Mouse (Mus musculus): Measurements from ENCODE around the gene Ncoa5.

Gene Ncoa5

DNA sequence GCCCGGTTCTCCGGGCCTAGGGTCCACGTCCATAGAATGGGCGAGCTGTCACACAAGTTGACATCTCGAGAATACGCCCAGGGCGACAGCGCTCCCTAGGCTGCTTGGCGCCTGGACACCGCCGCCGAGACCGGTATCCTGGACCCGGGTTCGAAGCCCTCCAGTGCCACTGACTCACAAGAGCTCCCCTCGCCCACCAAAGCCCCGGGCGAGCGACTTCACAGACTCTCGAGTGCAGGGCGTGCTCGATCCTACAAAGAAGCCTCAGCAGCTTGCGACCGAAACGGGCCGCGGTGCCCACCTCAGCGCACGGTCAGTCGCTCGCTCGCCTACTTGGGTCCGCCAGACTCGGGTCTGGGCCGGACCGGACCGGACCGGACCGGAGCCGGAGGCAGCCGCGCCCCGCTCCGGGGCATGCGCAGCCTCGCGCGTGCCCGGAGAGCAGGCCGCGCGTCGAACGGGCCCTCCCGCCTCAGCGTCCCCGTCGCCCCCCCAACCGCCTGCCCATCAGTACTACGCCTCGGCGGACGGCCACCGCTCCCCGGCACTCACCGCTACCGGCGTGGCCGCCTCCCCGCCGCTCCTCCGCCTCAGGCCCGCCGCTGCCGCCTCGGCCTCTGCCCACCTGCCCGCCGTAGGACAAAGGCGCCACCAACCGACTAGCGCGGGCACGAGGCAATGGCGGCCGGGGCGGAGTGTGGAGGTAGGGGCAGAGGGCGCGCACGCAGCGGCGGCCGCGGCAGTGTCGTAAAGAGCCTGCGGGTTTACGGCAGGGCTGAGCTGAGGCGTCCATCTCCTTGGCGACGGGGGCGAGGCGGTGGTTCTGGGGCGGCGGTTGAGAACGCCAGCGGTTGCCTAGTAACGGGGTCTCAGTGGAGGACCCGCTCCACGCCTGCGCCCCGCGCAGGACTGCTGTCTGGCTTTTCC is at the start of gene Ncoa5:
Gene Ncoa5, minus strand, starts transcription at position 737 of the 927 bp plus-strand sequence.
- DNase-seq (ENCODE audit: low spot score), result peak; percentile 94

DNA sequence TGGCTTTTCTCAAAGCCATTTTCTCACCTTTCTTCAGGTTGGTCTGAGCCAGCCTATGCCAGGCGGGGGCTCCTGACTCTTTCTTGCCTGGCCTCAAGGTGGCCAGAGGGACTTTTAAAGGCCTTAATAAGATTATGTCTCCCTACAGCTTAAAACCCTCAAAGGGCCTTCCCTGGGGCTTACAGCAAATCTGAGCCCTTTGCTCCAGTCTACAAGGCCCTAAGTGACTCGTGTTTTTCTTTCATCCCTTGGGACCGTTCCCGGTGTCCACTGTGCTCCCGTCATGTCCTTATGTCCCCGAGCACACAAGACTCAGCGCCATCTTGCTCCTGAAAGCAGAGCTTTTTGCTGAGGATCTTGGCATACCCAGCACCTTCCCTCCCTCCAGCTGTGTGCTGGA is 46.6 kb upstream of the Ncoa5 start:
- no peak for DNase-seq (ENCODE audit: low spot score)

DNA sequence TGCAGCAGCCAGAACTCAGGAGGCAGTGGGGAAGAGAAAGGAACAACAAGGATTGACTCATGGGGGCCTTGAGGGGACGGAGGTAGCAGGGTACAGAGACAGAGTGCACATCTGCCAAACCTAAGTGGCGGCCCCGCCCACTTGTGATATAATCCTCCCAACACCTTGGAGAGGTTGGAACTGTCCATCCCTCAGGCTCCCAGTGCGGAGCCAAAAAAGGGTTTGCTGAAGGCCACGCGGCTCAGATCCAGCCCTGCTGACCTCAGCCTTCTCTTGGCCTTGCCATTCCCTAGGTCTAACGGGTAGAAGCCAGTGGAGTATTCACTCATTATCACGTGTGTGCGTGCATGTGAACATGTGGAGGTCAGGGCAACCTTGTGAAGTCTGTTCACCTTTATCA is 46.0 kb upstream of the Ncoa5 start:
- no peak for DNase-seq (ENCODE audit: low spot score)

DNA sequence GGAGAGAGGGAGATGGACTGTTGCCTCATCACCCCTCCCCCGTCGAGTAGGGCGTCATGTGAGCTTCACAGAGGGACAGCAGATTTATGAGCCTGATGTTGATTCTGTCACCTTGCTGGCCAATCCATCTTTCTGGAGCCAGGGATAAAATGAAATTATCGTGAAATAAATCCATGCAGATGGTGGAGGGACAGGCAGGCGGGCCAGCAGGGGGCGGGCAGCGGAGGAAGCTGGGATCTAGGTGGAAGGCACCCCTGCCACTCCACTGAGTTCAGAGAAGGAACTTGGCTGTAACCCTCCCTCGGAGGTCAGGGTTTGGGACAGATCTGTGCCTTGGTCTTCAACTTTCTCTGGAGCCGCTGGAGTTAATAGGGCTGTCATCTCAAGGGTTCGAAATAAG is 43.9 kb upstream of the Ncoa5 start:
- no peak for DNase-seq (ENCODE audit: low spot score)

DNA sequence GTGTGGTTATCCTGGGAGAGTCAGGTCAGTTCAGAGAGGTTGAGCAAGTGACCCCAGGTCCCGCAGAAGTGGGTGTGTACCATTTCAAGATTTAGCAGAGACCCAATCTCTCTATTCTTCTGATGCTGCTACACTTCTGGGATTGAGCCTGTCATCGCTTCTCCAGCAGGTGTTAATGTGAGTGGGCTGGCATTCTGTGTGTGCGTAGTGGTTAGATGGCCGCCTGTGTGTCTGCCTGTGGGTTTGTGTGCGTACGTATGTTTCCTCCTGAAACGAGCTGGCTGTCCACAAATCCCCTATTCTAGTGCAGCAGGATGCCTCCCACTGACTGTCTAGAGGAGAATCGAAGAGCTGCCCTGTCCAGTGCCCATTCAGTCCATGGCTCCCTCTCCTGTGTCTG is 43.4 kb upstream of the Ncoa5 start:
- no peak for DNase-seq (ENCODE audit: low spot score)

DNA sequence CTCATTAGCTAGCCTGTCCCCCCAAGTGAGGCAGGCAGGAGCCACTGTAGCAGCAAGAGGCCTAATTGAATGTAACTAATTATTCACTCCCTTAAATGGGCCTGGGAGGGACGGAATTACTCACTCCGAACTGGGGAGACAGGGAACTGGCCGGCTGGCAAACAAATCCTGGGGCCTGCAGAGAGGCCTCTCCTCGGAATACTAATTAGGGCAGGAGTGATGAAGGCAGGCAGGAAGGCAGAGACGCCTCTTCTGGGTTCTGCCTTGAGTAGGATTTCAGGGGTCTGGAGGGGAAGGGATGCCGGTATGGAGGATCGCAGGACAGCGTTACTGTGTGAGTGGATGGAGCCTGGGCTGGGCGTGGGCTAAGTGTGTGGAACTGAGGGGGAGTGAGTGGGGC is 42.4 kb upstream of the Ncoa5 start:
- no peak for DNase-seq (ENCODE audit: low spot score)

DNA sequence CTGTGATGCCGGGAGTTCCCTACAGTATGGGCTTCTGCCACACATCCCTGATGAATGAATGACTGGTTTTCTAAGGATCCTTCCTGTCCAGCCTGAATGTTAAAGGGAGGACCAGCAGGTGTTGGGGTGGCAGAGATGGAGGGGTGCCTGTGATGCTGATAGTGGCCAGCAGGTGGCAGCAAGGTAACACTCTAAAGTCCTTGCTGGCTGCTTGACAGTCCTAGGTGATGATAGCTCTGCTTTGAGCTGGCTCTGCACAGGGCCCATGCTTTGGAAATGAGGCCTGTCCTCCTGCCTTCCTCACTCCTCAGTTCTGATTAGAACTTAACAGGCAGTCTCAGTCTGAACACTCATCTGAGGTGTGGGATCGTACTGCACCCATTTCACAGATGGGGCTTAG is 40.3 kb upstream of the Ncoa5 start:
- peak; percentile 80 for DNase-seq (ENCODE audit: low spot score)

DNA sequence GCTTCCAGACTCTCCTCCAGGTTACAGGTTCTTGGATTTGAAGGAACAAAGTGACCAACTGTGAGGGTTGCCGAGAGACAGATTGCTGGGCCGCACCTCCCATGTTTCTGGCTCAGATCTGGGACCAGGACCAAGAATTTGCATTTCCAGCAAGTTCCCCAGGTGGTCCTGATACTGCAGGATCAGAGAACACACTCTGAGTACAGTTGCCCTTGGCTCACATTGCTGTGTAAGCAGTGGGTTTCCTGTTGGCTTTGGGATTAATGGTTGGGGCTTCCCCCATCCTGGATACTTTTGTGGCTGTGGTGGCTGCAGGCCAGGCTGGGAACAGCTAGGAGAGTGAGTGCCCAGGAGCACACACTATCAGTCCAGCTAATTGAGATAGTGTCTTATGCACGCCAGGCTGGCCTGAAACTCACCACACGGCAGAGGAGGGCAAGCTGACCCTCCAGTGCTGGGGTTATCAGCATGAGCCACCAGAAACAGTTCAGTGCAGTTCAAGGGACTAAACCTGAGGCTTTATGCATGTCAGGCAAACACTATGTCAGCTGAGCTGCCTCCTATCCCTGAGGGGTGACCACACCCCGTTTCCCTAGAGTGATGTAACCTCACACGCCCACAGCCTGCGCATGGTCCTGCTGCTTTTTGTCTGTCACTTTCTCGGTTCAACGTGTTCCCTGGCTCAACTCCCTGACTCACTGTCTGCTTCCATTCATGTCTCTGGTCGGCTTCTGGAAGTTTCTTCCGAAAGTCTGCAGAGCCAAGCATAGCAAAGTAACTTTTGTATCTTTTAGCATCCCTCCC is 39.6 kb upstream of the Ncoa5 start:
- DNase-seq (ENCODE audit: low spot score), result no peak

DNA sequence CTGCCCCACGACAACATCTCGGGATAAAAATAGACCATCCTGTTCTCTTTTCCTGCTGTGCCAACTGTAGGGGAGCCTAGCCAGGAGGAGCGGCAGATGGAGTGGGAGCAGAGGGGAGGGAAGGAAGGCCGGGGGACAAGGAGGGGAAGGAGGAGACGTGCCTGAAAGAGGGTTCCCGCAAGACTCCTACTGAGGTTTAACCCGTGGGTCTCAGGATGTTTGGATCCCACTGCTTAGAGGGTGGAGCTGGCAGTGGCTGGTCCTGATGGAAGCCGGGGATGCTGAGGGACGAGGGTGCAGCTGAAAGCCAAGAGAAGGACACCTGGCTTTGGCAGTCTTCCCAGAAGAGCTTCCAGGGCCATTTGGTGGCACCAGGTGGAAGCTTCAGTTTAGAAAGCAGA is 38.7 kb upstream of the Ncoa5 start:
- DNase-seq (ENCODE audit: low spot score), result no peak

DNA sequence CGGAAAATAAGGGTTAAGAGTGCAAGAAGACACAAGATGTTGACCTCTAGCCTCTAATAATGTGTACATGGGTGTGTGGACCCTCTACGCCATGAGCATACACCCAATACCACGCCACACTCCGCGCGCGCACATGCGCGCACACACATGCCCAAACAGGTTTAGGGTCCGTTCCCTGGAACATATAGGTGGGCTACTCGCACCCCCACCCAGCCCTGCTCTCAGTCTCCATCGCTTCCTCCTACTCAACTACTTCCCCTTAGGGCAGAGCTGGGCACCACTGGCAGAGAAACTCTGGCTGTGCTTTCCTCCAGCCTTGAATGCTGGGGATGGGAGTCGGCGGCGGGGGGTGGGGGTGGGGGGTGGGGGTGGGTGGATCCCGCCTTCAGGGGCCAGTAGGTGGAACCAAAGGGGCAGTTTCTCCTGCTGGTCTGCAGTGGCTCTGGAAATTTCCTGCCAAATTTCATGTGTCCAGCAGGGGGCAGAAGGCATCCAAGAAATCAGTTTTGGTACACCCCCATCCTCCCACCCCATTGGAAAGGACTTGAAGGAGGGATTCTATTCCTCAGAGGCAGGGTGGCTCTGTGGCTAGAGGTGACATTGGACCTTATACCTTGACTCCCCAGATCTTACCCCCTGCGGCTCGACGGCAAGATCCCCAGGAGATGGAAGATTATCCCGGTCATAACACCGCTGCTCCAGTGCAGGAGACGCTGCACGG is 35.6 kb upstream of the Ncoa5 start:
- DNase-seq (ENCODE audit: low spot score), result no peak

DNA sequence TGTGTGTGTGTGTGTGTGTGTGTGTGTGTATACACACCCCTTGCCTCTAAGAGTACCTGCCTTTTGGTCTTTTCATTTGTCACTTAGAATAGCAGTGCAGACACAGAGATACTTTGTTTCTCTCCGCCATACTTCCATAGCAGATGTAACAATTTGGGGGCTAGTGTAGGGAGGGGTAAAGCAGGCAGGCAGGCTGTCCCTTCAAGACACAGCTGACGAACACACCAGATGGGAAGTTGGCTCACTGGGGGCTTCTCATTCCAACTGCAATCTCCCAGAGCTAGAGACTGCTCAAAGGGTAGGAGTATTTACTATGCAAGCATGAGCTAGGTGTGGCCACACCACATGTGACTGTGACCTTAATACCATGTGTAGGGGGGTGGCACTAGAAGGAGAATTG is 34.1 kb upstream of the Ncoa5 start:
- no peak for DNase-seq (ENCODE audit: low spot score)

DNA sequence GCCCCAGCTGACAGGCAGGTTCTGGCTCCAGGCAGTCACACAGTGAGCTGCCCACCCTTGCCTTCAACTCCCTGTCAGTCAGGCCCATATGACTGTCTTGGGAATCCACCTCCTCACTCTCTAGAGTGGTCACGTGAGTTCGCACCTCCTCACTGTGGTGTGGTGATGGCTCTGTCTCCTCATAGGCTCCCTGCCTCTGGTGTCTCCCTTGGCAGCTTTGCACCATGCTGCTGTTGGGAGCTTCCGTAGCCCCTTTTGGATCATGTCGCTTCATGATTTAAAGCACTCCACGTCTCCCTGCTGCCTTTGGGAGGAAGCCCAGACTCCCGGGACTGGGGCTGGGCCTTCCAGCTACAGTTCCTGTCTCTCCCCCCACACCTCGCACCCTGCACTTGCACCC is 29.8 kb upstream of the Ncoa5 start:
- no peak for DNase-seq (ENCODE audit: low spot score)

DNA sequence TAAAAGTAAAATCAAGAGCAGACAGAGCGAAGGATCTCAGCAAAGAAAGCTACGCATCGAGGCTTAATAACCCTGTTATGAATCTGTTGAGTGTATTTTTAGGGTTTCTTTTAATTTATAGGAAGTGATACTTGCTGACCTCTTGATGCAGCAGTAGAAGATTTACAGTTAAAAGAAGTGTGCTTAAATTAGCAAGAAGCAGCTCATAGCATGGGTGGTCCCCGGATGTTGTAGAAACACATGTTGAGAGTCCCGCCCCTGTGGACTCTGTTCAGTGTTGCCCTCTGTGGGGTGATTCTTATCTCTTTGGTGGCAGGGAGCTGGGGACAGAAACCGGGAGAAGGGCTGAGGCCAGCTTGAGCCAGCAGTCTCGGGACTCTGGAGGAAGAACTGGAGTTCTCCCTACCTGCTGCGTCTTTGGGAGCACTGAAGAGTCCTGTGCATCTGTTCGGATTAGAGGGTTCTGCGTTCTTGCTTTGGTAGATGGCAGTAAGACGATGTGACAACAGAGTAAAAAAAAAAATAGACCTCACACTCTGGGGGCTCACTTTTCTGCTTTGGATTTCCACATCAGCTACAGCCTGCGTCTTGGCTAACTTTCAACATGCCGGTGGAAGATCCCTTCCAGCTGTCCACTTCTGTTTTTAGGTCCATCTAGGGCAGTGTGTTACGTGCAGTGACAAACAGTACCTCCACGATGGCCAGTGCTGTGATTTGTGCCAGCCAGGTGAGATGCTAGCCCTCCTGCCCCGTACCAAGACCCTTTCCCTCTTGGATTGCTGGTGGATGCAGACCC is 27.2 kb upstream of the Ncoa5 start:
- no peak for DNase-seq (ENCODE audit: low spot score)

DNA sequence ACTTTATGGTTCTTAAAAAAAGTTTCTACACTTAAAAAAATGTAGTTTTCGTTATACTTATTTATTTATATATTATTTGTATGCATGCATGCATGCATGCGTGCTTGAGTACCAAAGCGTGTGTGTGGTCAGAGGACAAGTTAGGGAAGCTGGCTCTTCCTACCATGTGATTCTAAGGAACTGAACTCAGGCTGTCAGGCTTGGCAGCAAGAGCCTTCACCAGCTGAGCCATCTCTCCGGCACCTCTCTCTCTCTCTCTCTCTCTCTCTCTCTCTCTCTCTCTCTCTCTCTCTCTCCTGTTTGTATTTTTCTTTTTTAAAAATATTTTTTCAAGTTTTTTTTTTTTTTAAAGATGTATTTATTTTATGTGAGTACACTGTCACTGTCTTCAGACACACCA is 25.3 kb upstream of the Ncoa5 start:
- DNase-seq (ENCODE audit: low spot score), result no peak

DNA sequence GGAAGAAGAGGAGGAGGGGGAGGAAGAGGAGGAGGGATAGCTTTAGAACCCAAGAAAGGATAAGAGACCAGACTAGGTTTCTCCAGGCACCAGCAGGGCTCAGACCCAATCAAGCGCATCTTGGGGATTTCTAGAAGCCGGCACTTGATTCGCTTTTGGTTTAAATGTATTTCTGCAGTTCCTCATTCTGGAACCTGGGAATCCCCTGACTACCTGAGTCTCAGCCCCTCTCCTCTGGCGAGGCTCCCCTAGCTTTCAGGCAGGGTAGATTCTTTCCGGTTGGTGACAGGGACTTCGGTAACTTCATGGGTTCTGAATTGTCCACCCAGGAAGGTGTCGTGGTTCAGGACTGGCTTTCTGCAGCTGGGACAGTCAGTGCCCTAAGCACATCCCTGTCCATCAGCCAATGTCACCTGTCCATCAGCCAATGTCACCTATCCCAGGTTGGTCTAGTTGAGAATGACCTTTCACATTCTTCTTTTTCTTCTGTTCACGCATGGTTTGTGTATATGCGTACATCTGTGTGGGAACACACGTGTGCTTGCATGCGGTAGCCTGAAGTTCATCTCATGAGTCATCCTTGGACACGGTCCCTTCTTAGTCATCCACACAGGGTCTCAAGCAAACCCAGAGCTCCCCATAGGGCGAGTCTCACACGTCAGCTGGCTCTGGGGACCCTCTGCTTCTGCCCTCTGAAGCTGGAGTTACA is 21.9 kb upstream of the Ncoa5 start:
- no peak for DNase-seq (ENCODE audit: low spot score)

DNA sequence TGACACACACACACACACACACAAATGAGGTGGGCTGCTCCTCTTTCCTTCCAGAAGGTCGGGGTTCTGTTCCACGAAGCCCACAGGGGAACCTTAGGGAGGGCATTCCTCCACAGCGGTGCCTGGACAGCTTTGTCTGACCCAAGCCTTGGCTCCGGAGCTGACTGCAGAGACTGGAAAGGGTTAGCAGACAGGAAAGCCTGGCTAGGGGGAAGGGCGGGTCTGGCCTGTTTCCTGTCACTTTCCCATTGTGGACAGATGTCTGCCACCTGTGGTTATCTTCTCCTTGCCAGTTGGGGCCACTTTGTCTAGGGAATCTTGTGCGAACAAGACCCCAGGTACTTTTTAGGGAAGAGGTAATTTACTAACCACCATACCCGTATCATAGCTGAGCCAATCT is 21.2 kb upstream of the Ncoa5 start:
- no peak for DNase-seq (ENCODE audit: low spot score)

DNA sequence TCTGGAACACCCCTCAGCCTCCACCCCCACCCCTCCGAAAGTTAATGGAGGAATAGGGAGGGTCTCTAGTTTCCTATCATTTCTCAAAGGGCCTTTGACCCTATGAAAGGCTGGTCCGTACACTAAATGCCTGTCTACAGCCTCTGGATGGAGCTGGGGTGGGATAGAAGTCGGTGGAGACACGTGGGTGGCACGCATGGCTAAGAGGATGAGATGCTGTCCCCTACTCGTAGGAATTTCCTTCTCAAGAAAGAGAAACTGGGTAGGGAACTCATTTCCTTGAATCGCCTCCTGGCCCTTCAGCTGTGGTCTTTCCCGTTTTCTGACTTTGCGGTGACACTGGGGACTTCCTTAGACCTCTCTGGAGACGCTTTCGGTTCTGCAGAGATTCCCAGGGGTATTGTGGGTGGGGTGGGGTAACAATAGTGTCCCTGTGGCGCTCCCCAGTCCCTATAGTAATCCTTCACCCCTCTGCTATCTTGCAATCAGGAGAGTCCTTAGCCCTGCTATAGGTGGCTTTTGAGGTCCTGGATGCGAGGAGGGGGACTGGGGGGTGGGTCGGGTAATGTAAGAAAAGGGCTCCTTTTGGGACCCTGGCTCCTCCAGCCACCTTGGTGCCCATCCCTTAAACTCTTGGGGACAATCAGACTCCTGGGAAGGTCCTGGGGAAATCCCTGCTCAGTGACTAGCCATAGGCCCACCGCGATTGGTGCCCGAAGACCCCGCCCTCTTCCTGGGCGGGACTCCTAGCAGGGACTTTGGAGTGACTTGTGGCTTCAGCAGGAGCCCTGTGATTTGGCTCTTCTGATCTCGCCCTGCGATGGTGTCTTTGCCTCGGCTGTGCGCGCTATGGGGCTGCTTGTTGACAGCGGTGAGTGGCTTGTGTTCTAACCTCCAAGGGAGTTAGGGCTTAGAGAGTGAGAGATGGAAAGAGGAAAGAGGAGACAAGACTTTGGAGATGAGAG is 20.5 kb upstream of the Ncoa5 start, which contains the start of gene Cd40:
Gene Cd40, plus strand, starts transcription at position 740 of the 965 bp plus-strand sequence.
- no peak for DNase-seq (ENCODE audit: low spot score)

DNA sequence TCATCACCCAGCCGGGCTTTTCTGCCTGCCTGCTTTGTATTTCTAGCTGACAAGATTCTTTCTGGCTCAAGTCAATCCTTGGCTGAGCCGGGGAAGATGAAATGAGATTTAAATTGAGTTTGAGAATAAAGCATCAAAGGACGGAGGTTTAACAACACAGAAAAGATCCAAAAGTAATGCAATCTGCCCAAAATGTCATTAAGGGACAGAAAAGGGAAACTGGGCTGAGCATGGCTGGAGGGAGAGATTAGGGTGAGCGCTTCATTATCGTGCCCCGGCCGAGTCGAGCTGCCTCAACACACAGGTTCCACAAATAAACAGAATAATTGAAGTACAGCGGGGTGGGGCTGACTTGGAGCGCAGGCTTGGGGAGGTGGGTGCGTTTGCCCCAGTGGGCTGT is 16.9 kb upstream of the Ncoa5 start:
- DNase-seq (ENCODE audit: low spot score), result no peak

DNA sequence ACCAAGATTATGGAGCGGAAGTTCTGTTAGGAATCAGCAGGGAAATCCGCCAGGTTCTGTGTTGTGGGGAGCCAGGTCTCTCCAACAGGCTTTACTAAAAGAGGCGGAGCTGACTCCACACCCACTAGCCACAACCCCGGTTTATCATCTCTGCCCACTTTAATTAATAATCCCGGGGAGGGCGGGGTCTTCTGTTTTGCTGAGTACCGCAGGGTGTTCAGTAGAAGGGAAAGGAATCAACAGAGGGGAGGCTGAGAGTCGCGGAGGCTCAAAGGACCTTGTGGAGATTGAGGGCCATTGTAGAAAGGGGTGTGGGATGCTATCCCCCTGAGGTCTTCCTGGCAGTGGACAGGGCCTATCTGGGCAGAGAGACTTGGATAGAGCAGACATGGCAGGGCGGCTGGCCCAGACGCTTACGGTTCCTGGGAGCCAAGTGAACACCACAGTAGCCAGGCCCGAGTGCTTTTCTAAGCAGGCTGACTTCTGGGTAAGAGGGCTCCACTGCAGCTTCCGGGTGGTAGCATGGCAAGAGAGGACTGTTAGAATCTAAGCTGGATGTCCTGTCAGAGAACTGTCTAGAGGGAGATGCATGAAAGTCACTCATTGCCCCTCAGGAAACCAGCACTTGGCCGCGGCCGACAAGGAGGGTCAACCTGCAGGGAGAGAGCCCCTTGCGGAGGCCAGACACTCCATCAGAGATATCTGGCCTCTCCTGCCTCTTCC is 16.3 kb upstream of the Ncoa5 start:
- no peak for DNase-seq (ENCODE audit: low spot score)
